Mouse (Mus musculus) C2C12 (cell line): Measurements from ENCODE around the gene Gpc6.

Experiments
- CEBPB ChIP-seq: IDR thresholded peaks from one replicate; pipeline ENCODE4 v1.6.1; 2011; ENCODE audit warnings: low read depth, mild to moderate bottlenecking, control low read depth, moderate library complexity
- CTCF ChIP-seq: IDR thresholded peaks from one replicate; pipeline ENCODE4 v1.5.1; 2011; ENCODE audit not compliant: control insufficient read depth, insufficient read depth, insufficient read length
- MAX ChIP-seq: IDR thresholded peaks from one replicate; pipeline ENCODE4 v1.6.1; 2011; ENCODE audit warnings: mild to moderate bottlenecking, control low read depth
- MYOD1 ChIP-seq: IDR thresholded peaks from one replicate; pipeline ENCODE4 v1.6.1; 2011; ENCODE audit warnings: low read depth; ENCODE audit not compliant: control insufficient read depth, insufficient read length
- MYOG ChIP-seq: IDR thresholded peaks from one replicate; pipeline ENCODE4 v1.6.1; 2011; ENCODE audit not compliant: control insufficient read depth, insufficient read length; ENCODE audit errors: extremely low read depth
- USF1 ChIP-seq: IDR thresholded peaks from one replicate; pipeline ENCODE4 v1.6.1; 2011; ENCODE audit warnings: low read depth, mild to moderate bottlenecking, control low read depth, moderate library complexity

DNA sequence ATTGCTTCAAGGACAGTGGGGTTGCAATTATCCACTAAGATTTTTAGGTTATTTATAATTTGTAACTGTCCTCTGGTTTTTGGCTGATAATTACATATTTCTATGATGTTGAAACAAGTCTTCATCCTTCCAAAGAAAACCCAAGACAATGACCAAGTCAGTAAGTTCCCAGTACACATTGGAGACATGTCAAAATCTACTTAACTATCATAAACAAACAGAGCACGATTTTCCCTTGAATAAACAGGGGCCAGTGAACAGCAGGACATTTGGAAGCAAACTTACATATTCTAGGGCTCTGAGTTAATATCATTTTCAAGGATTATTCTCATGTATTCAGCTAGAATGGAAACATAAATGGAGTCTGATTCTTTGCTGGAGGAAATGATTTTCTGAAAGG is 205.2 kb downstream of the Gpc6 start:
- TF ChIP-seq CEBPB, result no peak
- TF ChIP-seq USF1, result no peak
- TF ChIP-seq MYOG, result no peak
- TF ChIP-seq CTCF, result no peak
- no peak for TF ChIP-seq MAX
- no peak for TF ChIP-seq MYOD1
